Mouse (Mus musculus) embryonic facial prominence, embryonic 13.5 days (tissue): ENCODE measurements around the gene Rilpl1. TPM values are rescaled to one million over a fixed set of nuclear protein-coding genes. Genes with fewer than 3 reads are reported as not detected.
"Not testable (repeated sequence)": the region's sequence is repeated elsewhere in the genome, so short reads cannot be mapped to it uniquely, and the experiment has no call there.

Experiments used
- ATAC-seq: fragments of 200-750 bp; cut with Nextera tagmentation; 2 replicates; pipeline ENCODE4 v1.8.0; 2017; ENCODE audit warnings: low read depth; ENCODE audit not compliant: insufficient number of reproducible peaks, insufficient read depth, low FRiP score, low TSS enrichment
- H3K27ac ChIP-seq: fragments of 300-500 bp; sonication (generic); 2 replicates; pipeline ENCODE4 v1.5.1; 2015; ENCODE audit warnings: moderate library complexity, mild to moderate bottlenecking, inconsistent platforms
- H3K27me3 ChIP-seq: fragments of 300-500 bp; sonication (generic); 2 replicates; pipeline ENCODE4 v1.6.1; 2015; ENCODE audit warnings: mild to moderate bottlenecking, inconsistent platforms
- H3K36me3 ChIP-seq: fragments of 300-500 bp; sonication (generic); 2 replicates; pipeline ENCODE4 v1.6.1; 2015; ENCODE audit warnings: mild to moderate bottlenecking, inconsistent platforms
- H3K4me1 ChIP-seq: fragments of 300-500 bp; sonication (generic); 2 replicates; pipeline ENCODE4 v1.6.1; 2015; ENCODE audit warnings: inconsistent platforms
- H3K4me2 ChIP-seq: fragments of 300-500 bp; sonication (generic); 2 replicates; pipeline ENCODE4 v1.6.1; 2015; ENCODE audit warnings: moderate library complexity, mild to moderate bottlenecking, inconsistent platforms
- H3K4me3 ChIP-seq: fragments of 300-500 bp; sonication (generic); 2 replicates; pipeline ENCODE4 v1.5.1; 2015; ENCODE audit warnings: mild to moderate bottlenecking, inconsistent platforms
- H3K9ac ChIP-seq: fragments of 300-500 bp; sonication (generic); 2 replicates; pipeline ENCODE4 v1.6.1; 2015; ENCODE audit warnings: mild to moderate bottlenecking, inconsistent platforms
- H3K9me3 ChIP-seq: fragments of 300-500 bp; sonication (generic); 2 replicates; pipeline ENCODE4 v1.6.1; 2016; ENCODE audit warnings: inconsistent platforms
- WGBS: fragments of 180-500 bp; shearing (Covaris S2); methylation state at CpG from one replicate; pipeline ENCODE4 v1.1.7; 2015; ENCODE audit warnings: mixed read lengths; 5-methylcytosine and 5-hydroxymethylcytosine counted together
- polyA plus RNA-seq: library from polyadenylated mRNA; unstranded; fragments of >200 nt; fragmentation: Nextera tagmentation; extraction: Ambion mirVana; gene quantifications from 2 replicates; pipeline ENCODE4 v1.2.1, GENCODE M21; 2015

Gene Rilpl1
- polyA plus RNA-seq, 1 experiment from 2014 or later: 23.3 TPM

DNA sequence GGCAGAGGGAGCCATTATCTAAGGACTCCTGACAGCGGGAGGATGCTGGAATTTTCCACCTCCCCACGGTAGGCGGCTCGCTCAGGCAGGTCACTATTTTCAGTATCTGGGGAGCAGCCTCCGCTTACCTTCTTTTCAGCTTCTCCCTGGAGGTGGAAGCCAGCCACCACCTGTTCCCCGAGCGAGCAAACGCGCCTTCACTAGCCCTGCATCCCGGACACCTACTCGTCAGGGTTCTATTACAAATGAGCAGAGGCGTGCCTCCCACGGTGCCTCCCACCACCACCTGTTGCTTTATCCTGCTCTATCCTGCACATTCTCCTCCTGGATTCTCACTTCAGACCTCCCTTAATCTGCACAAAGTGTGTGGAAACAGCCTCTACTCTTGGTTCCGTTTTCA lies 27.4 kb downstream of the Rilpl1 start:
- ATAC-seq: no peak
- 0 out of 2 replicates have a peak overlapping the region, but pooled peaks have one; percentile 11 for H3K9ac ChIP-seq
- H3K27me3 ChIP-seq: no peaks in the 10 kb centered on the region
- peaks cover 20% of the 10 kb centered on the region for H3K4me1 ChIP-seq
- WGBS: 54% methylated on average over 14 of the region's 14 CpGs
- H3K9me3 ChIP-seq: no peaks in the 10 kb centered on the region
- no peak overlapping the region for H3K4me2 ChIP-seq
- no peak overlapping the region for H3K27ac ChIP-seq
- peaks cover 75% of the 10 kb centered on the region for H3K36me3 ChIP-seq
- no peak overlapping the region for H3K4me3 ChIP-seq

DNA sequence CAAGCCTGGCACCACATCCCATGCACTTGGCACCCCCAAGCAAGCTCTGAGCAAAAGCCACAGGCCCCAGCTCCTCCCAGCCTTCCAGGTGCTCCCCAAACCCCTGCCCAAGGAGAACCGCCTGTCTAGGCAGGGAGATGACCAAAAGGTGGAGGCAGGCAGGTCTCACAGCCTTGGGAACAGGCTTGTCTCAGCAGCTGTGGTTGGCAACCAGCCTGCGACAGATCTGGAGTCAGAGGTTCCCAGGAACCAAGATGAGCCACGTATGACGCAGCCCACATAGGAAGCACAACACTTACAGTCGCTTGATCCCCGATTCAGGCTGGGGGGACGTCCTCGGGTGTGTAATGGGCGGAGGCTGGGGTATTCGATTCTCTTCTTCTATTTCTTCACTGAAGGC lies 29.6 kb downstream of the Rilpl1 start:
- no peak overlapping the region for H3K27ac ChIP-seq
- 91% methylated on average over 10 of the region's 10 CpGs for WGBS
- ATAC-seq: no peak
- no peaks in the 10 kb centered on the region for H3K9me3 ChIP-seq
- no peak overlapping the region for H3K9ac ChIP-seq
- H3K36me3 ChIP-seq: peaks cover 84% of the 10 kb centered on the region
- no peak overlapping the region for H3K4me2 ChIP-seq
- no peak overlapping the region for H3K4me3 ChIP-seq
- peaks cover 3% of the 10 kb centered on the region; the same call in 1 of the 2 replicates for H3K4me1 ChIP-seq
- no peaks in the 10 kb centered on the region for H3K27me3 ChIP-seq

DNA sequence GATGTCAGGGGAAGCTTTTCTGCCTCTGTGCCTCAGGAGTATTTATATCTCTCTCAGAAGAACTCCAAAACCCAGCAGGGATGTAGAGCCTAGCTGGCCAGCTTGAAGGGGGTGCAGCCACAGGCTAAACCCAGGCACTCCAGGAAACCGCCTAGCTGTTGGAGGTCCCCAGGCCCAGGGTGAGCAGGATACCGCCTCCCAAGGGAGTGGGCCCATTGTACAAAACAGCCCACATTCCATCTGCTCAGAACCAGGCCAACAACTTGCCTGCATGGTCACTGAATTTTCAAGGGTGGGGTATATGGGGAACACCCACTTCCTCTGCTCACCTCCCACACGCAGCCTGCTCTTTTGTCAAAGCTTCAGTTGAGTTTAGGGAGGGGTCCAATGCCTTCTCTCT lies 30.6 kb downstream of the Rilpl1 start:
- no peaks in the 10 kb centered on the region for H3K4me1 ChIP-seq
- 89% methylated on average over 3 of the region's 3 CpGs for WGBS

DNA sequence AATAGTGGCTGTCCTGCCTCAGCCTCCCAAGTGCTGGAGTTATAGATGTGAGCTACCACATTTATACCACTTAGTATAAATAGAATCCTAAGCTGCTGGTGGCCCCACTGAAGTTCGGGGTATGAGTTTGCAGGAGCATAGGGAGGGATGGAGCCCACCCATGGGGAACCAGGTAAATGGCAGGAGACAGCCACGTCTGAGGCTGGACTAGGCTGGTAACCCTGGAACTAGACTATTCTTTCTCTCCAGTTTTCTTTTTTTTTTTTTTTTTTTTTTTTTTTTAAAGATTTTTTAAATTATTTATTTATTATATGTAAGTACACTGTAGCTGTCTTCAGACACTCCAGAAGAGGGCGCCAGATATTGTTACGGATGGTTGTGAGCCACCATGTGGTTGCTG lies 31.2 kb downstream of the Rilpl1 start:
- 76% methylated on average over 4 of the region's 4 CpGs for WGBS
- not testable (repeated sequence) for H3K27ac ChIP-seq, H3K9me3 ChIP-seq, ATAC-seq, H3K9ac ChIP-seq, H3K4me1 ChIP-seq, H3K4me2 ChIP-seq, H3K4me3 ChIP-seq, H3K27me3 ChIP-seq
- peaks cover 87% of the 10 kb centered on the region for H3K36me3 ChIP-seq

More for the DNA sequence above, 30.6 kb downstream of the Rilpl1 start:
- H3K4me2 ChIP-seq: no peak overlapping the region
- H3K36me3 ChIP-seq: peaks cover 86% of the 10 kb centered on the region
- no peak for ATAC-seq
- H3K9me3 ChIP-seq: no peaks in the 10 kb centered on the region
- H3K4me3 ChIP-seq: no peak overlapping the region
- no peaks in the 10 kb centered on the region for H3K27me3 ChIP-seq
- no peak overlapping the region for H3K9ac ChIP-seq
- H3K27ac ChIP-seq: no peak overlapping the region

DNA sequence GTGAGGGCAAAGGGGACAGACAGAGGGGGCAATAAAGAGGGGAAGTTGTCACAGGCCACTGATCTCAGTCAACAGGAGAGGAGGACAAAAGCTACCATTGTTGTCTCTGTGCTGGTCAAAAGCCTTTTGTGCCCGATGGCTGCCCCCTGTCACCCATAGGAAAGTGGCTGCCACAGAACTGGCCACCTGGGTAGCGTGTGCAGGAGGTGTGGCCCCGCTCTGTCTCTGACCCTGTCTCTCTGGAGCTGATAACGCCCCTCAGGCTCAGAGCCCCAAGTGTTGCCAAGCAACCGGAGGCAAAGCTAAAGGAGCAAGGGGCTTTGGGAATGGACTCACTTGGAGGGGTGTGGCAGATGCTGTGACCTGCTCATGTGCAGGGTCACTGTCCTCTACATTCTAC lies 32.2 kb downstream of the Rilpl1 start:
- Histone ChIP-seq H3K4me1 (no peaks in the 10 kb centered on the region), H3K27ac (no peak overlapping the region), H3K27me3 (no peaks in the 10 kb centered on the region), H3K36me3 (peaks cover 89% of the 10 kb centered on the region), H3K9me3 (no peaks in the 10 kb centered on the region), H3K9ac (no peak overlapping the region), H3K4me2 (no peak overlapping the region), H3K4me3 (no peak overlapping the region)
- 35% methylated on average over 5 of the region's 5 CpGs for WGBS
- no peak for ATAC-seq

DNA sequence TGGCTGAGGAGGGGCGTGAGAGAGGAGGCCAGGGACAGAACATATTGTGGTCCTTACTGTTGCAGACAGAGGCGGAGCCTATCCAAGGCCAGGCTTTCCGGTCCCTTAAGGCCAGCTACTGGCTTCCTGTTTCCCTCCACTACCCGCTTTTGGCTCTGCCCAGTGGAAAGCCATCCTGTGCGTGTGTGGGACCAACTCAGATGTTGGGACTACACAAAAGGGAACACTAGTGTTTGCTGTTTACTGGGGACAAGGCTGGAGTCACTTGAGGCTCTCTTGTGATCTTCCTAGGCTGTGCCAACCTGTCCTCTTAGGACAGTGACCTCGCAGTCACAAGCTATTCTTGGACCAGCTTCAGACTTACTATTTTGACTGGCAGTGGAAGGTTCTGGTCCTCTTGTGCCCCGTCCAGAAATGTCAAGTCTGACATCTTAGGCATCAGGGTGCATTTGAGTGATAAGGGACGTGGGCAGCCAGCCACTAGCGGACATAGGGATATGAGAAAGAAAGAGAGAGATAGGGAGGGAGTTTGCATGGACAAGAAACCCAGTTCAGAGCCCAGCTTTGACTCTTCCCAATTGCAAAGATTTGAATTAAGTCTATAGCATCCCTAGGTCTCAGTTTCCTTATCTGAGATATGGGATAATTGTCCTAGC lies 32.8 kb downstream of the Rilpl1 start:
- H3K27me3 ChIP-seq: no peaks in the 10 kb centered on the region
- ATAC-seq: no peak
- H3K9me3 ChIP-seq: no peaks in the 10 kb centered on the region
- H3K36me3 ChIP-seq: peaks cover 89% of the 10 kb centered on the region
- H3K4me2 ChIP-seq: no peak overlapping the region
- no peak overlapping the region for H3K9ac ChIP-seq
- 65% methylated on average over 9 of the region's 9 CpGs for WGBS
- no peaks in the 10 kb centered on the region for H3K4me1 ChIP-seq
- no peak overlapping the region for H3K4me3 ChIP-seq
- H3K27ac ChIP-seq: no peak overlapping the region

DNA sequence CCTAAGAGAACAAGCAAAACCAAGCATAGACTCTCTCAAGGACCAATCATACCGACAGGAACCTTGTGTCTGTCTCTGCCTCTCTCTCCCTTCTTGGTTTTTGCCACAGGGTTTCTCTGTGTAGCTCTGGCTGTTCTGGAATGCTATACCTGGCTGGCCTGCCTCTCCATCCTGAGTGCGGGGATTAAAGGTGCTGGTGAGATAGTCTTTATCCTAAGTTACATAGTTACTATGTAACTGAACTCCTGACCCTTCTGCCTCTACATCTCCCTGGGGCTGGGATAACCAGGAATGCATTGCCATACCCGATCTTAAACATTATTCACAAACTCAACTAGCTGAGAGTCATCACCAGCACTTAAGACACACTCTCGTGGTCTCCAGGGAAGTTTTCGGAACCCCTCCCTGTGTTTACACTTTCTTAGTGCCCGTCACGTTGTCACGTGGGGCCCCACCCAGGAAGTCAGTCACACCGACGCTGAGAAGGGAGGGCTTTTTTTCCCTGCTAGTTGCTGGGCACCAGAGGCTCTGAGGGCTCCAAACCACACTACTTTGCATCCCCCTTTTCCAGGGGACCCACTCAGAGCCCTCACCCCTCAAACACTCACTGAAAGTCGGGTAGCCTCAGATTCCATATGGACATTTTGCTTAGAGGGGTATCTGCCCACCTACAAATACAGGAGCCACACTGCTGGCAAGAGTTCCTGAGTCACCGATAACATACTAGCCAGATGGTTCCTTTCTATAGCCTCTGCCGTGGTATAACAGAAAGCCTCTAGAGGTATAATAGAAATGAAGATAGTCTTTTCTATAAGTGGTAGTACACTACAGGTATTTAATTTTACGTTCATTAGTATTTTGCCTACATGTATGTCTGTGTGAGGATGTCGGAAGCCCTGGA lies 34.3 kb downstream of the Rilpl1 start:
- H3K9me3 ChIP-seq: no peaks in the 10 kb centered on the region
- no peaks in the 10 kb centered on the region for H3K4me1 ChIP-seq
- H3K27ac ChIP-seq: no peak overlapping the region
- H3K4me2 ChIP-seq: no peak overlapping the region
- ATAC-seq: no peak
- peaks cover 90% of the 10 kb centered on the region for H3K36me3 ChIP-seq
- no peaks in the 10 kb centered on the region for H3K27me3 ChIP-seq
- H3K9ac ChIP-seq: no peak overlapping the region
- WGBS: 80% methylated on average over 15 of the region's 15 CpGs
- no peak overlapping the region for H3K4me3 ChIP-seq

DNA sequence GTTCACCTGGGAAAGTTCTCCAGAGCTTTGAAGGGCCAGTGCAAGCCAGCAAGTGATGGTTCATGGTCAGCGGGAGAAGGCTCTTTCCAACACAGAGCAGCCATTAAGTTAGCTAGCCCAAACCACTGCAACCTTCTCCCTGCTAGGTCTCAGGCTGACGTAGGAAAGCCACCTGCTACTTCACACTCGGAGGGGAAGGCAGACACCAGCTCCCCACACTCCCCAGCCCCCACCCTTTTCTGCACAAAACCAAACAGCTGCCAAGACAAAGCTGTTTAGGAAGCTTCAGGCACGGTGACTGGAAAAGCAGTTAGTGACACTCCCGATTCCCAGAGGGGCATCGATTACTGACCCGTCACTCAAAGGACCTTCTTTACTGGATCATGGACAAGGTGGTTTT lies 35.6 kb downstream of the Rilpl1 start:
- WGBS: 77% methylated on average over 7 of the region's 7 CpGs
- H3K4me1 ChIP-seq: no peaks in the 10 kb centered on the region
- H3K9ac ChIP-seq: no peak overlapping the region
- no peak for ATAC-seq
- H3K4me3 ChIP-seq: no peak overlapping the region
- no peak overlapping the region for H3K27ac ChIP-seq
- no peak overlapping the region for H3K4me2 ChIP-seq
- H3K36me3 ChIP-seq: peaks cover 90% of the 10 kb centered on the region
- no peaks in the 10 kb centered on the region for H3K27me3 ChIP-seq
- no peaks in the 10 kb centered on the region for H3K9me3 ChIP-seq

DNA sequence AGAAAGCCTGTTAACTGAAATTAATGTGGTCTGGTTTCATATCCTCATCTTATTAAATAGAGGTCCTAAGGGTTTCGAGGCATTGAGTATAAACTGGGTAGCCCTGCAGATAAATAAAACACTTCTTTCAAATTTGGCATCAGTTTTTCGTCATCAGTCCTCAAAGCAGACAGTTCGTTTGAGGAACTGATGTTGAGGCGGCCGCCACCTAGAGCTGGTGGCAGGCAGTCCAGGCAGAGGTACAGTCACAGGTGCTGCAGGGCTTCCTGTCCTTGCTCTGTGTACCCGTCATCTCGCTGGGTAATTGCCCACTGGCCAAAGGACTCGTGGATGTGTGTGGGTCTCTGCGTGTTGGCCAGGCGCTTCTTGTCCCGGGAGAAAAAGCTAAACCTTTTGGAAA lies 37.7 kb downstream of the Rilpl1 start:
- ATAC-seq: no peak
- H3K9me3 ChIP-seq: no peaks in the 10 kb centered on the region
- no peak overlapping the region for H3K9ac ChIP-seq
- H3K4me3 ChIP-seq: no peak overlapping the region
- H3K27ac ChIP-seq: no peak overlapping the region
- WGBS: 87% methylated on average over 11 of the region's 11 CpGs
- no peaks in the 10 kb centered on the region for H3K27me3 ChIP-seq
- H3K4me1 ChIP-seq: no peaks in the 10 kb centered on the region
- H3K4me2 ChIP-seq: no peak overlapping the region
- H3K36me3 ChIP-seq: peaks cover 89% of the 10 kb centered on the region

DNA sequence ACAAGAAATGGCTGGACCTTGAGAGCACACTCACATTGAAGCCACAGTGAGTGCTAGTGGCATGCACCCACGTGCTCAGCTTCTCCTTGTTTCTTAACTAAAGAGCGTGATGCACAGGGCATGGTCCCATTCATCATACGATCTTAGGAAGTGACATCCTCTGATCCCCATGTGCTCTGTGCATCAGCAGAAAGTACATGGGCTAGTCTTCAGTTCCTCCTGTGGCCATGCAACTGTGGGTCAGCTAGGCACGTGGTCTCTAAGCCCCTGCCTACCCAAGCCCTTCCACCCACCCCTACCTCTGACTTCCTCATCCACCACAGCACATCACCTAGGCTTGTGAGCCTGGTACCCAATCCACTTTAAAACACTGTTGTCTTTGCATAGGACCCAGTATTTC lies 38.6 kb downstream of the Rilpl1 start:
- no peaks in the 10 kb centered on the region for H3K4me1 ChIP-seq
- no peaks in the 10 kb centered on the region for H3K9me3 ChIP-seq
- H3K4me2 ChIP-seq: no peak overlapping the region
- no peak overlapping the region for H3K9ac ChIP-seq
- no peak overlapping the region for H3K4me3 ChIP-seq
- WGBS: 89% methylated on average over 4 of the region's 4 CpGs
- peaks cover 81% of the 10 kb centered on the region for H3K36me3 ChIP-seq
- no peak overlapping the region for H3K27ac ChIP-seq
- no peaks in the 10 kb centered on the region for H3K27me3 ChIP-seq
- no peak for ATAC-seq

DNA sequence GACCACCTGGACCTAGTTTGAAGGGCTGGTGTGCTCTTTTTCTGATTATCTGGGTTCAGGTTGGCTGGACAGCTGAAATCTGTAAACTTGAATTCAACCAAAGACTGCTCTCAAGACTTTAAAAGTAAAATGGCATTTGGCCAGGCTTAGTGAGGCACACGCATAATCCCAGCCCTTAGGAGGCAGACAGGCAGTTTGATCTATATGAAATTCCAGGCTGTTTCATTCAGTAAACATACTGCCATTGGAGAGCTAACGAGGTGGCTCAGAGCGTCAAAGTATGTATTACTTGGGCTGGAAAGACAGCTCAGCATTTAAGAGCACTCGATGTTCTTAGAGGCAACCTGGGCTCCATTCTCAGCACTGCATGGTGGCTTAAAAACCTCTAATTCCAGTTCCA lies 39.5 kb downstream of the Rilpl1 start:
- H3K36me3 ChIP-seq: peaks cover 72% of the 10 kb centered on the region
- WGBS: 83% methylated on average over 4 of the region's 4 CpGs

DNA sequence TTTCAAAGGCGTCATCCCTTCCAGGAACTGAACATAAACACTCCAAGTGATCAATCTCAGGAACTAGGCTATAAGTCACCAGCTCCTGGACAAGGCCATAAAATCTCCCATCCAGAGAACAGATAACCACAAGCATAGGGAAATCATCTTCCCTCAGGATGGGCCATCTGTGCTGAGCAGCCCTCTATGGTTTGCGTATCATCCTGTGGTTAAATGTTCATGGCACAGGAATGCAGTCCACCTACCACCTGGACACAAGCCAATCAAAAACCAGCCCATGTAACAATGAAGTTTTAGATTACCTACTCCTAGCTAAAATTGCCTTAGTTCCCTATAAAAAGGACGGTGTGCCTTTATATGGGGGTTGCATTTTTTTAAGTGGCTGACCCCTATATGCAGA lies 42.3 kb downstream of the Rilpl1 start:
- Histone ChIP-seq H3K4me2 (no peak overlapping the region), H3K36me3 (peaks cover 46% of the 10 kb centered on the region), H3K4me1 (peaks cover 7% of the 10 kb centered on the region), H3K4me3 (no peak overlapping the region), H3K9me3 (no peaks in the 10 kb centered on the region), H3K27ac (0 out of 2 replicates have a peak overlapping the region, but pooled peaks have one; percentile 4), H3K9ac (no peak overlapping the region), H3K27me3 (no peaks in the 10 kb centered on the region)
- 81% methylated on average over 3 of the region's 3 CpGs for WGBS
- no peak for ATAC-seq

More for the DNA sequence above, 39.5 kb downstream of the Rilpl1 start:
- ATAC-seq: no peak
- Histone ChIP-seq H3K4me2 (no peak overlapping the region), H3K27me3 (no peaks in the 10 kb centered on the region), H3K27ac (no peak overlapping the region), H3K9me3 (no peaks in the 10 kb centered on the region), H3K9ac (no peak overlapping the region), H3K4me3 (no peak overlapping the region), H3K4me1 (no peaks in the 10 kb centered on the region)
